Mouse (Mus musculus) C2C12 (cell line): ENCODE data around the gene Cyb5b. TPM values are rescaled to one million over a fixed set of nuclear protein-coding genes. Genes with fewer than 3 reads are reported as not detected.
"Not testable (repeated sequence)": the region's sequence is repeated elsewhere in the genome, so short reads cannot be mapped to it uniquely, and the experiment has no call there.

Source experiments
- H3K27me3 ChIP-seq: one replicate; pipeline ENCODE4 v1.6.1; 2011; ENCODE audit not compliant: control insufficient read depth, insufficient read depth, insufficient read length
- H3K36me3 ChIP-seq: one replicate; pipeline ENCODE4 v1.6.1; 2011; ENCODE audit not compliant: control insufficient read depth, insufficient read depth
- H3K4me3 ChIP-seq: one replicate; pipeline ENCODE4 v1.5.1; 2011; ENCODE audit warnings: mild to moderate bottlenecking, control low read depth; ENCODE audit not compliant: poor library complexity, insufficient read depth, severe bottlenecking
- H3K79me2 ChIP-seq: one replicate; pipeline ENCODE4 v1.6.1; 2011; ENCODE audit not compliant: control insufficient read depth, insufficient read depth
- H3K79me3 ChIP-seq: one replicate; pipeline ENCODE4 v1.6.1; 2011; ENCODE audit warnings: low read depth, control low read depth
- H3ac ChIP-seq: one replicate; pipeline ENCODE3; 2011; ENCODE audit warnings: low read depth; ENCODE audit not compliant: control insufficient read depth, insufficient read length
- CEBPB ChIP-seq: IDR thresholded peaks from one replicate; pipeline ENCODE4 v1.6.1; 2011; ENCODE audit warnings: low read depth, mild to moderate bottlenecking, control low read depth, moderate library complexity
- CTCF ChIP-seq: IDR thresholded peaks from one replicate; pipeline ENCODE4 v1.5.1; 2011; ENCODE audit not compliant: control insufficient read depth, insufficient read depth, insufficient read length
- FOSL1 ChIP-seq: IDR thresholded peaks from one replicate; pipeline ENCODE4 v1.8.0; 2011; ENCODE audit warnings: mild to moderate bottlenecking, low read length; ENCODE audit not compliant: poor library complexity, insufficient read depth, severe bottlenecking
- MAX ChIP-seq: IDR thresholded peaks from one replicate; pipeline ENCODE4 v1.6.1; 2011; ENCODE audit warnings: mild to moderate bottlenecking, control low read depth
- MYOD1 ChIP-seq: IDR thresholded peaks from one replicate; pipeline ENCODE4 v1.6.1; 2011; ENCODE audit warnings: low read depth; ENCODE audit not compliant: control insufficient read depth, insufficient read length
- MYOG ChIP-seq: IDR thresholded peaks from one replicate; pipeline ENCODE4 v1.6.1; 2011; ENCODE audit not compliant: control insufficient read depth, insufficient read length; ENCODE audit errors: extremely low read depth
- USF1 ChIP-seq: IDR thresholded peaks from one replicate; pipeline ENCODE4 v1.6.1; 2011; ENCODE audit warnings: low read depth, mild to moderate bottlenecking, control low read depth, moderate library complexity
- polyA plus RNA-seq: library from polyadenylated mRNA; unstranded; fragments of >200 nt; fragmentation: generic; extraction: Trizol; gene quantifications from one replicate; pipeline ENCODE4 v1.2.1, GENCODE M21; 2012; ENCODE audit warnings: missing spikeins

The Cyb5b gene
- polyA plus RNA-seq, 1 experiment, result 68.5 TPM

- no peak for TF ChIP-seq FOSL1
- TF ChIP-seq MYOD1, result no peak
- peak; percentile 36 for TF ChIP-seq CEBPB
- peak; percentile 14 for TF ChIP-seq MAX
- TF ChIP-seq MYOG, result no peak
- TF ChIP-seq CTCF, result no peak
- no peak for TF ChIP-seq USF1
- Histone ChIP-seq H3K27me3 (no peaks in the 10 kb centered on the region), H3K79me3 (no peaks in the 10 kb centered on the region), H3K36me3 (no peaks in the 10 kb centered on the region), H3K4me3 (no peak overlapping the region), H3K79me2 (no peaks in the 10 kb centered on the region), H3ac (peak overlapping the region; percentile 67)
These were observed 55.5 kb downstream of the Cyb5b start for GRCm38 (mm10) chr8:107205701-107206561.

- no peak for TF ChIP-seq MYOD1
- TF ChIP-seq FOSL1, result no peak
- TF ChIP-seq CTCF, result no peak
- TF ChIP-seq USF1, result no peak
- no peak for TF ChIP-seq CEBPB
- TF ChIP-seq MYOG, result no peak
- TF ChIP-seq MAX, result no peak
- no peak overlapping the region for H3K4me3 ChIP-seq
- H3K79me2 ChIP-seq, result no peaks in the 10 kb centered on the region
- H3K36me3 ChIP-seq, result no peaks in the 10 kb centered on the region
- no peak overlapping the region for H3ac ChIP-seq
- H3K27me3 ChIP-seq, result no peaks in the 10 kb centered on the region
- H3K79me3 ChIP-seq, result no peaks in the 10 kb centered on the region
These were observed 56.5 kb downstream of the Cyb5b start for GRCm38 (mm10) chr8:107206782-107207525.

GRCm38 (mm10) chr8:107209185-107209584 is 58.7 kb downstream of the Cyb5b start:
- Histone ChIP-seq H3K36me3 (no peaks in the 10 kb centered on the region), H3K79me2 (no peaks in the 10 kb centered on the region), H3K27me3 (no peaks in the 10 kb centered on the region), H3K79me3 (no peaks in the 10 kb centered on the region), H3K4me3 (no peak overlapping the region), H3ac (no peak overlapping the region)
- TF ChIP-seq MAX (peak; percentile 54), FOSL1 (peak; percentile 4), MYOD1 (peak; percentile 15), USF1 (no peak), CEBPB (peak; percentile 94), MYOG (no peak)

GRCm38 (mm10) chr8:107212006-107212405 is 61.6 kb downstream of the Cyb5b start:
- Histone ChIP-seq H3K79me2 (no peaks in the 10 kb centered on the region), H3K4me3 (no peak overlapping the region), H3ac (no peak overlapping the region), H3K27me3 (no peaks in the 10 kb centered on the region), H3K79me3 (no peaks in the 10 kb centered on the region), H3K36me3 (no peaks in the 10 kb centered on the region)
- TF ChIP-seq CEBPB (no peak), USF1 (no peak), MAX (no peak), MYOG (no peak), CTCF (no peak), MYOD1 (no peak), FOSL1 (no peak)

- not testable (repeated sequence) for H3K4me3 ChIP-seq, H3K79me3 ChIP-seq, H3K27me3 ChIP-seq, H3K79me2 ChIP-seq, H3K36me3 ChIP-seq, H3ac ChIP-seq
These were observed 66.8 kb downstream of the Cyb5b start for GRCm38 (mm10) chr8:107217230-107217629.
